Mouse (Mus musculus) limb, embryonic 12.5 days (tissue): Measurements from ENCODE around the gene Sept6. TPM values are rescaled to one million over a fixed set of nuclear protein-coding genes. Genes with fewer than 3 reads are reported as not detected.
"Not testable (repeated sequence)": the region's sequence is repeated elsewhere in the genome, so short reads cannot be mapped to it uniquely, and the experiment has no call there.

Experiments
- ATAC-seq: fragments of 200-750 bp; cut with Nextera tagmentation; 2 replicates; pipeline ENCODE4 v1.8.0; 2017; ENCODE audit warnings: low read depth, moderate TSS enrichment; ENCODE audit not compliant: insufficient number of reproducible peaks, insufficient read depth, low FRiP score, low TSS enrichment
- H3K27ac ChIP-seq: fragments of 300-500 bp; sonication (generic); 2 replicates; pipeline ENCODE4 v1.5.1; 2016; ENCODE audit warnings: mild to moderate bottlenecking, moderate library complexity
- H3K27me3 ChIP-seq: fragments of 300-500 bp; sonication (generic); 2 replicates; pipeline ENCODE4 v1.6.1; 2016; ENCODE audit warnings: mild to moderate bottlenecking, moderate library complexity
- H3K36me3 ChIP-seq: fragments of 300-500 bp; sonication (generic); 2 replicates; pipeline ENCODE4 v1.6.1; 2016; ENCODE audit warnings: mild to moderate bottlenecking, moderate library complexity
- H3K4me1 ChIP-seq: fragments of 300-500 bp; sonication (generic); replicated peaks from 2 replicates; pipeline ENCODE4 v1.6.1; 2016
- H3K4me2 ChIP-seq: fragments of 300-500 bp; sonication (generic); 2 replicates; pipeline ENCODE4 v1.6.1; 2016; ENCODE audit warnings: mild to moderate bottlenecking, moderate library complexity
- H3K4me3 ChIP-seq: fragments of 300-500 bp; sonication (generic); replicated peaks from 2 replicates; pipeline ENCODE4 v1.5.1; 2016; ENCODE audit warnings: mild to moderate bottlenecking
- H3K9ac ChIP-seq: fragments of 300-500 bp; sonication (generic); replicated peaks from 2 replicates; pipeline ENCODE4 v1.6.1; 2016; ENCODE audit warnings: mild to moderate bottlenecking, moderate library complexity
- H3K9me3 ChIP-seq: fragments of 300-500 bp; sonication (generic); 2 replicates; pipeline ENCODE4 v1.6.1; 2016; ENCODE audit warnings: mild to moderate bottlenecking, moderate library complexity
- WGBS: fragments of 180-500 bp; shearing (Covaris S2); methylation state at CpG from one replicate; pipeline ENCODE4 v1.1.7; 2016; 5-methylcytosine and 5-hydroxymethylcytosine counted together
- polyA plus RNA-seq: library from polyadenylated mRNA; unstranded; fragments of >200 nt; fragmentation: Nextera tagmentation; extraction: Ambion mirVana; gene quantifications from 2 replicates; pipeline ENCODE4 v1.2.1, GENCODE M21; 2016

The Sept6 gene
- polyA plus RNA-seq, 1 experiment from 2014 or later: 82.7 TPM

GRCm38 (mm10) chrX:36903115-36903768, 88.4 kb downstream of the Sept6 start:
- Histone ChIP-seq H3K27ac (peak overlapping the region; percentile 62), H3K4me2 (peak overlapping the region; percentile 66), H3K36me3 (no peaks in the 10 kb centered on the region), H3K4me3 (peak overlapping the region; percentile 58), H3K4me1 (no peaks in the 10 kb centered on the region), H3K9me3 (no peaks in the 10 kb centered on the region), H3K9ac (peak overlapping the region; percentile 63), H3K27me3 (no peaks in the 10 kb centered on the region)
- peak; percentile 84 for ATAC-seq
- 21% methylated on average over 31 of the region's 32 CpGs for WGBS

GRCm38 (mm10) chrX:36902321-36903114, 89.1 kb downstream of the Sept6 start, which contains the start of gene Nkrf:
Nkrf (minus strand) TSS chrX:36902899.
- 21% methylated on average over 47 of the region's 47 CpGs for WGBS
- H3K4me1 ChIP-seq: no peaks in the 10 kb centered on the region
- no peaks in the 10 kb centered on the region for H3K9me3 ChIP-seq
- H3K4me2 ChIP-seq: peak within 1 kb of the TSS; percentile 66
- peak within 1 kb of the TSS; percentile 58 for H3K4me3 ChIP-seq
- H3K27me3 ChIP-seq: no peaks in the 10 kb centered on the region
- H3K36me3 ChIP-seq: no peaks in the 10 kb centered on the region
- ATAC-seq: peak; percentile 21; the same call in 1 of the 2 replicates
- peak within 1 kb of the TSS; percentile 63 for H3K9ac ChIP-seq
- peak within 1 kb of the TSS; percentile 62 for H3K27ac ChIP-seq

DNA sequence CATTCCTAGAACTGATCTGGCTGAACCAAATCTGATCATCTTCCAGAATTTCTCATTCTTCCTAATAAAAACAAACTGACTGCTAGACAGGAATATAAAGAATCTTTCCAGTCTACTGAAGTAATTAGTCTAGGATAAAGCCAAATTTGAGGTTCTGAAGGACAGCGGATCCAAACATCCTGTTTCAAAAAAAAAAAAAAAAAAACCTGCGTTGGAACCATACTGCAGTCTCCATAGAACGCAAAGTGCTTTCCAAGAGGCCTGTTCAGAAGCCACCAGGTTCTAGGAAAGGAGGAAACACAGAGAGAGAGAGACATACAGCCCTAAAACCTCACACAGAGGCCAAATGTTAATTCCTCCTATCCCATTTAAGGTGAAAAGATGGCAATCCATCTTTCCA, 89.9 kb downstream of the Sept6 start:
- peak overlapping the region; percentile 58 for H3K4me3 ChIP-seq
- no peaks in the 10 kb centered on the region for H3K36me3 ChIP-seq
- H3K4me2 ChIP-seq: peak overlapping the region; percentile 66
- H3K27me3 ChIP-seq: no peaks in the 10 kb centered on the region
- WGBS: 43% methylated on average over 3 of the region's 3 CpGs
- no peaks in the 10 kb centered on the region for H3K9me3 ChIP-seq
- peak overlapping the region; percentile 63; the same call in 1 of the 2 replicates for H3K9ac ChIP-seq
- ATAC-seq: no peak
- H3K27ac ChIP-seq: no peak overlapping the region
- no peaks in the 10 kb centered on the region for H3K4me1 ChIP-seq

DNA sequence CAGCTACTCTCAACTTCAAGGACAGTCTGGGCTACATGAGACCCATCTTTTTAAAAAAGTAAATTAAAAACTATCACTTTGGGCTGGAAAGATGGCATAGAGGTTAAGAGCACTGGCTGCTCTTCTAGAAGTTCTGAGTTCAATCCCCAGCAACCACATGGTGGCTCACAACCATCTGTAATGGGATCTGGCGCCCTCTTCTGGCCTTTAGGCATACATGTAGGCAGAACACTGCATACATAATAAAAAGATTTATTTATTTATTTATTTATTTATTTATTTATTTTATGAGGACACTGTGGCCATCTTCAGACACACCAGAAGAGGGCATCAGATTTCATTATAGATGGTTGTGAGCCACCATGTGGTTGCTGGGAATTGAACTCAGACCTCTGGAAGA, 92.7 kb downstream of the Sept6 start:
- H3K36me3 ChIP-seq, H3K9me3 ChIP-seq, H3K4me1 ChIP-seq, H3K27me3 ChIP-seq, H3K4me2 ChIP-seq, H3K27ac ChIP-seq, H3K4me3 ChIP-seq, ATAC-seq, H3K9ac ChIP-seq: not testable (repeated sequence)
- 35% methylated on average over 1 of the region's 1 CpGs for WGBS

- 83% methylated on average over 1 of the region's 1 CpGs for WGBS
- H3K4me2 ChIP-seq: no peak overlapping the region
- H3K4me3 ChIP-seq: no peak overlapping the region
- no peaks in the 10 kb centered on the region for H3K4me1 ChIP-seq
- no peaks in the 10 kb centered on the region for H3K9me3 ChIP-seq
- H3K27ac ChIP-seq: no peak overlapping the region
- H3K36me3 ChIP-seq: peaks cover 7% of the 10 kb centered on the region; the same call in 1 of the 2 replicates
- H3K27me3 ChIP-seq: no peaks in the 10 kb centered on the region
- ATAC-seq: no peak
- no peak overlapping the region for H3K9ac ChIP-seq
Observed at GRCm38 (mm10) chrX:36884719-36885118, 106.9 kb downstream of the Sept6 start.

- WGBS: 10% methylated on average over 34 of the region's 36 CpGs
- Histone ChIP-seq H3K36me3 (no peaks in the 10 kb centered on the region; the same call in 1 of the 2 replicates), H3K27me3 (no peaks in the 10 kb centered on the region; the same call in 1 of the 2 replicates), H3K27ac (peak overlapping the region; percentile 85), H3K4me3 (peak overlapping the region; percentile 62), H3K4me1 (no peaks in the 10 kb centered on the region; the same call in 1 of the 2 replicates), H3K4me2 (peak overlapping the region; percentile 57), H3K9ac (peak overlapping the region; percentile 80), H3K9me3 (no peaks in the 10 kb centered on the region)
- ATAC-seq: 0 out of 2 replicates have a peak, but pooled peaks have one; percentile 16
Observed at GRCm38 (mm10) chrX:36874704-36875128, 116.9 kb downstream of the Sept6 start.

DNA sequence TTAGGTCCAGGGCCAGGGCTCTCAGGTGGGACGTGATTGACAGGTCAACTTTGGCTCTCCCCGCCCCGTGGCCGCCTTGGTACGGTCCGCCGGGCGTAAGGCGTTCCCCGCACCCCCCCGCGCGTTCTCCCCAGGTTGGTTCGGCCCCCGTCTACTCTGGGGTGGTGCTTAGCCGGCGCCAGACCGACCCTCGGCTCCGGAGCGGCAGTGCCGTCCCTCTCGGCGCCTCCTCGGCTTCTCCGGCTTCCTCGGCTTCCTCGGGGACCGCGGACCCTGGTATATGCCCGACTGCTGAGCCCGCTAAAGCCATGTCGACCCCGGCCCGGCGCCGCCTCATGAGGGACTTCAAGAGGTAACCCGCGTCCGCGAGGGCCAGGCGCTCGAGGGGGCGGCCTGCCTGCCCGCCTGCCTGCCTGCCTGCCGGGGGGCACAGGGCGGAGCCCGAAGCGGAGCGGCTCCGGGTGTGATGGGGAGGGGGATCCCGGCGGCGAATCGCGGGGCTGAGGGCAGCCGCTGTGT, 117.4 kb downstream of the Sept6 start:
- Histone ChIP-seq H3K27ac (peak overlapping the region; percentile 85), H3K4me3 (peak overlapping the region; percentile 62), H3K4me1 (no peaks in the 10 kb centered on the region; the same call in 1 of the 2 replicates), H3K9ac (peak overlapping the region; percentile 80), H3K27me3 (no peaks in the 10 kb centered on the region; the same call in 1 of the 2 replicates), H3K36me3 (no peaks in the 10 kb centered on the region; the same call in 1 of the 2 replicates), H3K9me3 (no peaks in the 10 kb centered on the region), H3K4me2 (peak overlapping the region; percentile 57)
- peak; percentile 93 for ATAC-seq
- 20% methylated on average over 51 of the region's 57 CpGs for WGBS

- ATAC-seq: peak; percentile 61; the same call in 1 of the 2 replicates
- Histone ChIP-seq H3K4me2 (peak within 1 kb of the TSS; percentile 57), H3K4me1 (no peaks in the 10 kb centered on the region; the same call in 1 of the 2 replicates), H3K4me3 (peak within 1 kb of the TSS; percentile 62), H3K27ac (peak within 1 kb of the TSS; percentile 85), H3K36me3 (no peaks in the 10 kb centered on the region; the same call in 1 of the 2 replicates), H3K27me3 (no peaks in the 10 kb centered on the region; the same call in 1 of the 2 replicates), H3K9ac (peak within 1 kb of the TSS; percentile 80), H3K9me3 (no peaks in the 10 kb centered on the region)
- WGBS: 20% methylated on average over 8 of the region's 8 CpGs
Observed at GRCm38 (mm10) chrX:36873765-36874164, 117.8 kb downstream of the Sept6 start, which contains the start of the genes Ube2a and C330007P06Rik. Ube2a (plus strand) TSS chrX:36873900. C330007P06Rik (minus strand) TSS chrX:36874111.

- Histone ChIP-seq H3K9me3 (no peaks in the 10 kb centered on the region), H3K4me1 (no peaks in the 10 kb centered on the region; the same call in 1 of the 2 replicates), H3K4me2 (no peak overlapping the region), H3K27me3 (no peaks in the 10 kb centered on the region; the same call in 1 of the 2 replicates), H3K4me3 (no peak overlapping the region), H3K36me3 (no peaks in the 10 kb centered on the region), H3K27ac (no peak overlapping the region), H3K9ac (no peak overlapping the region)
- ATAC-seq: no peak
- 74% methylated on average over 3 of the region's 3 CpGs for WGBS
Observed at GRCm38 (mm10) chrX:36870372-36870771, 121.2 kb downstream of the Sept6 start.

DNA sequence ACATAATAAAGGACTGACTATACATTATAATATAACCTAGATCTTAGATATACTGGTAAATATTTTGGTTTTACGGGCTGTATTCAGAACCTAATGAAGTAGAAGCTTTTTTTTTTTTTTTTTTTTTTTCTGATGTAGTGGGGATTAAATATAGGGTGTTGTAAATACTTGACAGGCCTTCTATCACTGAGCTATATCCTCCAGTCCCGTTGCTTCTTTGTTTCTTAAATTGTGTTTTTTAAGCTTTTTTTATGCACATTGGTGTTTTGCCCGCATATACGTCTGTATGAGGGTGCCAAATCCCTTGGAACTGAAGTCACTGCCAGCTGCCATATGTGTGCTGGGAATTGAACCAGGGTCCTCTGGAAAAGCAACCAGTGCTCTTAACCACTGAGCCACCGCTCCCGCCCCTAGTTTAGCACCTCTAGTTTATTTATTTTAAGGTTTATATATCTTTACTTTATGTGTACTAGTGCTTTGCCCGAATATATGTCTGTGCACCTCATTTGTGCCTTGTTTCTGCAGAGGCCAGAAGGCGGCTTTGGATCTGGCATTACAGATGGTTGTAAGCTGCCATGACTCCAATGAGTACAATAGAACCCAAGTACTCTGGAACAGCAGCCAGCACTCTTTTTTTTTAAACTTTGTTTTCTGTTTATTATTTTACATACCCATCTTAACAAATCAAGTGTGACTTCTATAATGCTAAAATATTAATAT, 126.8 kb downstream of the Sept6 start:
- WGBS: 55% methylated on average over 8 of the region's 8 CpGs
- no peak for ATAC-seq
- H3K4me1 ChIP-seq: peaks cover 5% of the 10 kb centered on the region; the same call in 1 of the 2 replicates
- no peaks in the 10 kb centered on the region for H3K27me3 ChIP-seq
- no peaks in the 10 kb centered on the region for H3K36me3 ChIP-seq
- H3K4me3 ChIP-seq: peak overlapping the region; percentile 47
- no peak overlapping the region for H3K27ac ChIP-seq
- no peaks in the 10 kb centered on the region for H3K9me3 ChIP-seq
- peak overlapping the region; percentile 37 for H3K4me2 ChIP-seq
- H3K9ac ChIP-seq: no peak overlapping the region
